Mouse (Mus musculus) urinary bladder, adult 2 months (tissue): ENCODE measurements around the gene Gucy2e. TPM values are rescaled to one million over a fixed set of nuclear protein-coding genes. Genes with fewer than 3 reads are reported as not detected.

Source experiments
- DNase-seq: peaks from one replicate; pipeline ENCODE4 v3.0.0; 2022; ENCODE audit warnings: low spot score
- polyA plus RNA-seq: library from polyadenylated mRNA; depleted of rRNA; stranded (reverse); fragments of >200 nt; gene quantifications from 2 replicates; pipeline ENCODE4 v1.2.3, GENCODE M21; 2012; rRNA removed

Gene Gucy2e
- polyA plus RNA-seq, result 0.01 and 0.03 TPM in 2 replicates

GRCm38 (mm10) chr11:69236926-69237260 lies at the start of gene Gucy2e:
Gene Gucy2e, minus strand, starts transcription at chr11:69237036.
- no peak for DNase-seq

GRCm38 (mm10) chr11:69277267-69277666 lies 40.4 kb upstream of the Gucy2e start:
- no peak for DNase-seq

GRCm38 (mm10) chr11:69276081-69276480 lies 39.2 kb upstream of the Gucy2e start:
- no peak for DNase-seq

- DNase-seq, result no peak
These were observed 38.8 kb upstream of the Gucy2e start for GRCm38 (mm10) chr11:69275650-69276049.

GRCm38 (mm10) chr11:69272122-69272740 lies 35.4 kb upstream of the Gucy2e start:
- DNase-seq, result peak; percentile 58

GRCm38 (mm10) chr11:69269575-69269974 lies 32.7 kb upstream of the Gucy2e start:
- no peak for DNase-seq

GRCm38 (mm10) chr11:69268100-69268499 lies 31.3 kb upstream of the Gucy2e start:
- DNase-seq, result no peak

- DNase-seq, result no peak
These were observed 30.5 kb upstream of the Gucy2e start for GRCm38 (mm10) chr11:69267341-69267740.

- DNase-seq, result no peak
These were observed 29.4 kb upstream of the Gucy2e start for GRCm38 (mm10) chr11:69266253-69266652.

- no peak for DNase-seq
These were observed 28.6 kb upstream of the Gucy2e start for GRCm38 (mm10) chr11:69265410-69265809.

GRCm38 (mm10) chr11:69264276-69264675 lies 27.4 kb upstream of the Gucy2e start:
- DNase-seq, result no peak

- no peak for DNase-seq
These were observed 23.3 kb upstream of the Gucy2e start for GRCm38 (mm10) chr11:69260111-69260510.

GRCm38 (mm10) chr11:69258287-69258686 lies 21.5 kb upstream of the Gucy2e start:
- DNase-seq, result no peak

- DNase-seq, result no peak
These were observed 21.0 kb upstream of the Gucy2e start for GRCm38 (mm10) chr11:69257807-69258206.

- no peak for DNase-seq
These were observed 20.2 kb upstream of the Gucy2e start for GRCm38 (mm10) chr11:69257072-69257471.

GRCm38 (mm10) chr11:69254808-69255207 lies 18.0 kb upstream of the Gucy2e start:
- DNase-seq, result no peak

- DNase-seq, result no peak
These were observed 16.3 kb upstream of the Gucy2e start for GRCm38 (mm10) chr11:69253131-69253530.

GRCm38 (mm10) chr11:69251953-69252352 lies 15.1 kb upstream of the Gucy2e start:
- DNase-seq, result no peak

GRCm38 (mm10) chr11:69251135-69251842 lies 14.5 kb upstream of the Gucy2e start:
- DNase-seq, result no peak

- no peak for DNase-seq
These were observed 13.3 kb upstream of the Gucy2e start for GRCm38 (mm10) chr11:69250106-69250505.

GRCm38 (mm10) chr11:69249131-69249530 lies 12.3 kb upstream of the Gucy2e start:
- no peak for DNase-seq

- no peak for DNase-seq
These were observed 8.8 kb upstream of the Gucy2e start for GRCm38 (mm10) chr11:69245643-69246042.

- DNase-seq, result no peak
These were observed 8.1 kb upstream of the Gucy2e start for GRCm38 (mm10) chr11:69244911-69245310.
